Mouse (Mus musculus) cerebral cortex, adult 2 months (tissue): ENCODE results near the gene Ets1.

ENCODE experiments used
- WGBS: fragments of 180-500 bp; shearing (Covaris S2); methylation state at CpG from one replicate; pipeline ENCODE4 v1.1.7; 2018; 5-methylcytosine and 5-hydroxymethylcytosine counted together

Gene Ets1

GRCm38 (mm10) chr9:32666611-32667517 lies 30.8 kb downstream of the Ets1 start:
- 33% methylated on average over 11 of the region's 11 CpGs for WGBS

- 33% methylated on average over 7 of the region's 7 CpGs for WGBS
Measured at GRCm38 (mm10) chr9:32667518-32667908, 31.5 kb downstream of the Ets1 start.

DNA sequence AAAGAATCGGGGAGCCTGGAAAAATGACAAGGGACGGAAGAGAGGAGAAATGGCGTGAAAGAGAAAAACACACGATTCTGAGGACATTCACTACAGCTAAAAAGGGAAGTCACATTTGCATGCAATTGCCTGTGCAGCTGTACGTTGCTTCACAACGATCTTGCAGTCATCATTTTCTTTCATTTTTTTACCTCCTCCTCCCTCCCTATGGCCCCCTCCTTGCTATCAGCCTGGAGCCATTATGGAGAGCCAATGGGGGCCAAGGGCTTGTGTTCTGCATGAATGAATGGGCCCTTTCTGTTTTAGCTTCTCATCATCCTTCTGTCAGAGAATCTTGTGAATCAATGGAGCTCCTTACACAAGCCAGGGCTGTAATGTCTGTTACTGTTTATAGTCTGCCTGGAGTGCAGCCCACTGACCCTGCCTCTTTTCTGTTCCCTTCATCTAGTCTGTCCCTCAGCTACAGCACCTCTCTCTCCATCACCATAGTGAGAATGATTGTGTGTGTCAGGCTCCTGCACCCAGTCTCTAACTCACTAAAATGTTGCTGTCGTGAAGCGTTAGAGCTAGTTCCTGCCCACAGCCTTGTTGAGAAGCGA lies 32.2 kb downstream of the Ets1 start:
- 39% methylated on average over 9 of the region's 9 CpGs for WGBS

GRCm38 (mm10) chr9:32669397-32669796 lies 33.4 kb downstream of the Ets1 start:
- 77% methylated on average over 2 of the region's 2 CpGs for WGBS

- 6% methylated on average over 35 of the region's 35 CpGs for WGBS
Measured at GRCm38 (mm10) chr9:32671970-32672859, 36.2 kb downstream of the Ets1 start.

- WGBS = 84% methylated on average over 3 of the region's 3 CpGs
Measured at GRCm38 (mm10) chr9:32673923-32674322, 37.9 kb downstream of the Ets1 start.

DNA sequence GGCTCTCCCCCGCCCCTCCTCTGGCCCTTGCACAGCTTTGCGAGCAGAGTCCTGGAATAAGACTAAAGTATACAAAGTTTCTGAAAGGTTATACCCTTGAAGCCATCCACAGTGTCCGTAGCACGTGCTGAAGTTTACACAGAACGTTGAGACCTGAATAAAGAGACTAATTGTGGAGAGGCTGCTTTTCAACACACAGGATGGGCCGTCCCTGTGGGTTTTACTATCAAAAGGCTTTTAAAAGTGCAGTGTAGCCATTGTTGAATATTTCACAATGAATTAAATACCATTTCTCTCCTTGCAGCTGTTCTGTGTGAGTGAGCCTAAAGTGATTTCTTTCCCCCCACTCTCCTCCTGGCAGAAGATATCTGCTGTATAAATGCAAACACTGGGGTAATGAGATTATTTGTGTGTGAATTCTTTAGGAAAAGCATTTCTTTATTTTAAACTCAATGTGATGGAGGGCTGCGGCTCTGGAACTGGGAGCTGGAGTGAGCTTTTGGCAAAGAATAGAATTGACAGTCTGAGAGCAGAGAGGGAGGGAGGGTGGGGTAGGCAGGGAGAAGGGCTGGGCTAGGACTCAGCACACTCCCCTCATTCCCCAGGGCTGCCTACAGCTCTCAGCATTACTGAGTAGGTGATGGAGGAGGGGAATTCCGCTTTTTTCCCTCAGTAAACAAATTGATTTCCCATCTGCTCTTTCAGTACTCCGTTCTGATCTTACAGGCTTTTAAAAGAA lies 39.8 kb downstream of the Ets1 start:
- 21% methylated on average over 9 of the region's 9 CpGs for WGBS

DNA sequence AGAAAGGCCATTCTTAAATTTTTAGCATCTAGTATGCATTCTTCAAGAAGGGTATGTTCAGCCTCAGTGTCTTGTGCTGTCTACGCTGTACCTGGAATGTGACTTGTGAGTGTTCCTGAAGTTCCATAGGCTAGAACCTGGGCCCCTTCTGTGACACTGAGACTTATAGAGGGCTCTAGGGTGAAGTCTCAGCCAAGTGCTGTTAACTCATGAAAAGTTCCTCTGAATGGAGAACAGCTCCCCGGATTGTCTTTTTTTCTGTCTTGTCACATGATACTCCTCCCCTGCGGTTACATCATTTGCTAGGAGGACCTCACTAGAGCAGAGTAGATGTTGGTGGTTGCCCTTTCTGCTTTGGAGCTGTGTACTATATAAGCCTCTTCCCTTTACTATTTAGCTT lies 40.5 kb downstream of the Ets1 start:
- WGBS = 27% methylated on average over 3 of the region's 3 CpGs

- 85% methylated on average over 6 of the region's 6 CpGs for WGBS
Measured at GRCm38 (mm10) chr9:32677646-32678045, 41.6 kb downstream of the Ets1 start.

DNA sequence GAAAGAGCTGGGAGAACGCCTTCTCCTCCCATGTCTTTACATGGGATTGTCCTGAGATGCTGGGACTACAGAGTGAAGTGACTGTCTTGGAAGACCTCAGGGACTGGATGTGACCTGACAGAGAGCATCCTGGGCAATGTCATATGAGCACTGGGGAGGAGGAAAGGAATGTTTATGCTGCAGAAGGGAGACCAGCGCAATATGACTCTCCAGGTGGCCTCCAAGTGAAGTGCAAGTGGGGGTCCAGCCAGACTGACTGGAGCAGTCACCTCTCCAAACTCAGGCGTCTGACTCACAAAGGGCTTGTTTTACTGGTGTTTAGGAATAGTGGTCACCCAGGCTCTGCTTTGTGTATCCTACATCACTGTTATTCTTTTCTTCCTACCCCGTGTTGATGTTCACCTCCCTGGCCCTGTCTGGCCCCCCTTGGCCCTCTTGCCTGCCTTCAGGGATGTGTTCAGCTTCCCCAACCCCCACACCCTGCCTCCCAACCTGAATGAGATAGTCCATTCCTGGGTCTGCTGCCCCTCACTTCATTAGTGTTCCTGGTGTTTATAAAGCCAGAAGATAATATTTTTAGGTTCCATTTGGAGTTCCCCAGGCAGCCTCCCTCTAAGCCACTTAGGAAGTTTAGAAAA lies 42.2 kb downstream of the Ets1 start:
- WGBS = 72% methylated on average over 4 of the region's 4 CpGs

DNA sequence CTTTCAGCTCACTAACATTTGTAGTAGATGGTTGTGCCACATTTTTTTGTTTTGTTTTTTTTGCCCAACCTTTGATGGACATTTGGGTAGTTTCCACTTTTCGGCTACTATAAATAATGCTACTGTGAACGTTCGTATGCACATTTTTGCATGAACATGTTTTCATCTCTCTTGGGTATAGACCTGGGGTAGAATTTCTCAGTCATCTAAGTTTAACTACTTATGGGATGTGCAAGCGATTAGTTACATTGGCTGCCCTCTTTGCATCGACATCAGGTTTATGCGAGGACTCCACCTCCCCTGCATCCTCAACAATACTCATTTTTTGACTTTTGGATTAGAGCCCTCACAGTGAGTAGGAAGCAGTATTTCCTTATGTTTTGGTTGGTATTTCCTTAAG lies 43.5 kb downstream of the Ets1 start:
- WGBS = 76% methylated on average over 6 of the region's 6 CpGs

DNA sequence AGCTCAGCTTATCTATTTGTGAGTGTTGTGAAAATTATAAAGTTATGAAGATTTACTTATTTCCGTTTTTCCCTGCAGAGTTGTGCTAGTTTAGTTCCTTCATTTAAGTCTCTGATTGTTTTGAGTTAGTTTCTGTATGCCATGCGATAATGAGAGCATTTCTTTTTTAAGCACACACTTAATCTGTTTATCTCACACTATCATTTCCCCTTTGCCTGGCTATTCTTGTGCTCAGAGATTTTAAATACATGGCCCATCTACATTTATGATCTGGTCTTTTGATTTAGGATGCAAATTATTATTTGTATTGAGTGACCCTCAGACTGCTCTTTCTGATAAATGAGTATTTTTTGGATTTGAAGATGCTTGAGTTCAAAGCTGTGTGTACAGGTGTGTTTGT lies 44.2 kb downstream of the Ets1 start:
- 79% methylated on average over 2 of the region's 2 CpGs for WGBS

GRCm38 (mm10) chr9:32685793-32686558 lies 50.0 kb downstream of the Ets1 start:
- 36% methylated on average over 8 of the region's 8 CpGs for WGBS

DNA sequence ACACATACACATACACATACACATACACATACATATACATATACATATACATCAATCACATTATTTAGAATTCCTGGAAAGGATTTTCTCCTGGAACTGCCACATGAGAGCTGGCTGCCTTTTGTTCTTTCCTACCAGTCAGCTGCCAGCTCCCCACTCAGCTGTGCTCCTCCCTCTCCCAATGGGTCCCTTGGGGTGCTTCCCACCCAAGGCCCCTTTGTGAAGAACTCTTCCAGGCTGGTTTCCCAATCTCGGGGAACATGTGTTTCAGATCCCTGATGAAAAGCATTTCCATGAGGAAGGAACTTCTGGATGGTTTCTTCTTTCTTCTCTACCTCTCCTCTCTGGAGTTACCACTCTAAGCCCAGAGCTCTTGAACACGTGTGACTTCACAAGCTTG lies 52.3 kb downstream of the Ets1 start:
- WGBS = 80% methylated on average over 2 of the region's 2 CpGs

DNA sequence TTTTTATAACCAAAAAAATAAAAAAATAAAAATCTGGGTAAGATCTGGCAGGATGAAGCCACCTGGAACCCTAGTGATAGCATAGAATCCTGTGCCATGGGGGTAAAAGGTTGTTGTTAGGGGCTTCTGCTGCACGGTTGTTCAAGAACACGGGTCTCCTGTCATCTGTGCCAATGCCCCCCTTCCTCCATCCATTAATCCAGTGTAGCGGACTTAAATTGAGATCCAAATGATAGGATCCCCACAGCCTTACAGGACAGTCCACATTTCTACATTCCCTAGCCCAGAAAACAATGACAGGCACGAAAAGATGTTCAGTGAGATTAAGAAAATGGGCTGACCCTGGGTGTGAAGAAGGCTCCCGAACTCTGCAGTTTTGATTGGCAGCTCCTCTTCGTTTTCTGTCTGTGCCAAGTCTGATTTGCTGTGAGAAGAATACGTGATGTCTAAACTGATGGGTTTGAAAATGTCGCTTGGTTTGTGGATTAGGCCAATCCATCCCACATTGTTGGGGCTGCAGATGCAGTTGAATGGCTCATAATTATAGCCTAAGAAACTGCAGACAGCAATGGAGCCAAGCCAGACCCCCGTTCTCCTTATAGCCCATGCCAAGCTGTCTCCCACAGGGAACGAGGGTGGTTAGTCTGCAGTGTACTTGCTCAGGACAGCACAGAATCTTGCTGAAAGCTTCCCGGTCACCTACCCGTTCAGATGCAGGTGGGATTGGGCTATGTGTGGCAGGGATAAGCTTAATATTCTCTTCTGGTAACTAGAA lies 55.3 kb downstream of the Ets1 start:
- 39% methylated on average over 12 of the region's 12 CpGs for WGBS

GRCm38 (mm10) chr9:32692944-32693343 lies 56.9 kb downstream of the Ets1 start:
- 64% methylated on average over 2 of the region's 2 CpGs for WGBS

- WGBS = 79% methylated on average over 3 of the region's 3 CpGs
Measured at GRCm38 (mm10) chr9:32693411-32693810, 57.4 kb downstream of the Ets1 start.

- 62% methylated on average over 12 of the region's 12 CpGs for WGBS
Measured at GRCm38 (mm10) chr9:32694111-32694824, 58.2 kb downstream of the Ets1 start.
